24 mouse cellular contexts compared by ENCODE assay signal in the genomic region with DNA sequence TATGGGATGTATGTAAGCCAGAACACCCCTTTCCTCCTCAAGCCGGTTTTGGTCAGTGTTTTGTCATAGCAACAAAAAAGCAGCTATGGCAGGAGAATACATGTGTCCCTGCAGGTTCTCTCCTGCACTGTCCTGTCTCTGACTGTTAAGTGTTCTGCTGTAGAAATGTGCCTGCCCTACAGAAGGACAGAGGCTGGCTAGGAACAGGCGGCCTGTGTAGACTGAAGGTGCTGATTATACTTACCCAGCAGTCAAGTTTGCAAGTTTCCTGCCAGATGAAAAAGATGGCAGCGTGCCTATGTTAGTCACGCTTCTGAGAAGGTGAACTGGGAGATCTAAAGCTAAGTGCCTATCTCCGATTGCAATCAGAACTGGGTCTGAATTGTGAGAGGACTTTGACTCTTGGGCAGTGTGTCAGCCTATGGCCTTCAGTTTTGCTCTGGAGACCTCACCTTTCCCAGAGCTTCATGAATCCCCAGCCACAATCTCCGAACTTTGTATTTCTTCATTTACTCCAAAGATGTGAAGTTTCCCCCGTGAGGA. TPM values are rescaled to one million over a fixed set of nuclear protein-coding genes. Genes with fewer than 3 reads are reported as not detected.
A peak's percentile ranks its signal among the peaks of the same experiment; 100 is the strongest.
DNase-seq lines count a peak whose midpoint lies in the region; ATAC-seq and TF ChIP-seq lines count a peak whose summit lies in the region.
"Had no signal": no experiment of that assay in that cellular context is flagged by ENCODE, and none has a peak within 500 bp of the region (broad histone marks: within the 10 kb centered on the region; RNA-seq: fewer than 3 reads in every experiment).

No protein-coding gene starts in this region.

- no peak overlapping the region for H3K4me2 ChIP-seq in liver, embryonic 16.5 days (ENCODE audit: low read depth, low read length)
- H3K4me2 ChIP-seq: heart, embryonic 15.5 days; liver, embryonic 15.5 days; neural tube, embryonic 13.5 days had no signal

- peak; percentile 39; the same call in 1 of the 2 replicates for ATAC-seq in liver, embryonic 16.5 days (ENCODE audit: low read depth)
- ATAC-seq: CD4-positive, CD25-positive, alpha-beta regulatory T cell, adult 4 months had no signal

- H3K27ac ChIP-seq in kidney, adult 2 months (ENCODE audit: insufficient read depth, low read depth, low read length): no peak overlapping the region
- no peak overlapping the region for H3K27ac ChIP-seq in liver, embryonic 16.5 days (ENCODE audit: low read length)
- H3K27ac ChIP-seq: heart, embryonic 15.5 days; hindbrain, embryonic 10.5 days; kidney, postnatal 0 days; liver, embryonic 15.5 days; midbrain, embryonic 10.5 days; neural tube, embryonic 13.5 days had no signal

- intact Hi-C loops in left cerebral cortex, postnatal 4 days (cut with DNase I): no loop called here

- no peaks in the 10 kb centered on the region for H3K9me3 ChIP-seq in liver, embryonic 16.5 days (replicated peaks; ENCODE audit: control insufficient read depth, low read length)
- H3K9me3 ChIP-seq: G1E; heart, embryonic 15.5 days; hindbrain, embryonic 10.5 days; liver, embryonic 15.5 days; midbrain, embryonic 10.5 days; neural tube, embryonic 13.5 days had no signal

- peak; percentile 36 for DNase-seq in adrenal gland, adult 2 months
- DNase-seq in adrenal gland, adult 18-20 months (ENCODE audit: low spot score in 2 of 2): no peak
- DNase-seq in kidney, adult 2 months: peak; percentile 32
- no peak for DNase-seq in kidney, adult 18-20 months
- DNase-seq in NIH3T3 (ENCODE audit: low read depth): peak; percentile 11
- no peak for DNase-seq in left cerebral cortex, postnatal 4 days
- no peak for DNase-seq in layer of hippocampus, adult 11-12 months (ENCODE audit: low spot score)
- DNase-seq: cerebellum, adult 11 months; cerebellum, postnatal 14 days; embryo, embryonic 11 days; gastrocnemius, postnatal 10 days; heart, adult 18-20 months; right cerebral cortex, postnatal 25 days; thymus, postnatal 25 days had no signal

- TF ChIP-seq POLR2A in kidney, adult 2 months (IDR thresholded peaks at IDR 0.05; ENCODE audit: low read depth, low read length): no peak

- no peaks in the 10 kb centered on the region for H3K27me3 ChIP-seq in kidney, adult 2 months (replicated peaks; ENCODE audit: control insufficient read depth, insufficient read depth, low read length)
- no peaks in the 10 kb centered on the region for H3K27me3 ChIP-seq in liver, embryonic 16.5 days (ENCODE audit: control insufficient read depth, insufficient read depth, low read depth, low read length)
- H3K27me3 ChIP-seq: heart, embryonic 15.5 days; liver, embryonic 15.5 days; neural tube, embryonic 13.5 days had no signal

- no peak overlapping the region for H3K9ac ChIP-seq in liver, embryonic 16.5 days (ENCODE audit: low read depth, low read length)
- H3K9ac ChIP-seq: heart, embryonic 15.5 days; liver, embryonic 15.5 days; neural tube, embryonic 13.5 days had no signal

- no peak for TF ChIP-seq CTCF in kidney, adult 2 months (conservative IDR thresholded peaks at IDR 0.05; ENCODE audit: insufficient read depth, insufficient read length, low read depth, low read length)

- WGBS in kidney, adult 2 months: 65% methylated on average over 7 of the region's 7 CpGs
- WGBS in liver, embryonic 16.5 days (ENCODE audit: insufficient replicate concordance): 50% methylated on average over 7 of the region's 7 CpGs

- H3K4me3 ChIP-seq in kidney, adult 2 months (ENCODE audit: insufficient read depth, low read depth, low read length): no peak overlapping the region
- no peak overlapping the region for H3K4me3 ChIP-seq in liver, embryonic 16.5 days (ENCODE audit: low read depth, low read length)
- H3K4me3 ChIP-seq: heart, embryonic 15.5 days; hindbrain, embryonic 10.5 days; liver, embryonic 15.5 days; midbrain, embryonic 10.5 days; neural tube, embryonic 13.5 days had no signal

- no peaks in the 10 kb centered on the region for H3K4me1 ChIP-seq in kidney, adult 2 months (ENCODE audit: control insufficient read depth, insufficient read depth, low read length)
- H3K4me1 ChIP-seq in liver, embryonic 16.5 days (ENCODE audit: control insufficient read depth, low read depth, low read length): no peaks in the 10 kb centered on the region
- H3K4me1 ChIP-seq: heart, embryonic 15.5 days; neural tube, embryonic 13.5 days had no signal

- H3K36me3 ChIP-seq in kidney, adult 2 months (ENCODE audit: control insufficient read depth, insufficient read depth, low read length): no peaks in the 10 kb centered on the region
- H3K36me3 ChIP-seq in liver, embryonic 16.5 days (ENCODE audit: control insufficient read depth, insufficient read depth): no peaks in the 10 kb centered on the region
- H3K36me3 ChIP-seq: G1E; heart, embryonic 15.5 days; hindbrain, embryonic 10.5 days; liver, embryonic 15.5 days; midbrain, embryonic 10.5 days; neural tube, embryonic 13.5 days had no signal

RNA-seq across cellular contexts. Expression of a gene that starts 31.2 kb away (rescaled TPM):
- total RNA-seq in adrenal gland, adult 2 months (2021): 10 to 100 TPM; 18.7 to 19.1 TPM
- 60.0 and 72.6 TPM in 2 replicates for polyA plus RNA-seq in adrenal gland, adult 2 months (2012; rRNA removed)
- total RNA-seq in adrenal gland, adult 18-20 months (2021): 10 to 100 TPM; 15.0 to 53.2 TPM
- 29.5 and 44.2 TPM in 2 replicates for polyA plus RNA-seq in kidney, adult 2 months (2012; rRNA removed)
- 2.7 and 3.1 TPM in 2 replicates for polyA plus RNA-seq in liver, embryonic 16.5 days (2015; fragmentation: Nextera tagmentation; extraction: Ambion mirVana)
- 10 to 100 TPM; 15.8 to 17.0 TPM for total RNA-seq in left cerebral cortex, postnatal 4 days (2021)
- polyA plus RNA-seq: testis, adult 2 months had no signal

Comparison
In these comparisons a context has a peak if more than half of its experiments do, and no peak if none do; other contexts are left out.
1. DNase-seq: peak in adrenal gland, adult 2 months (single experiment), kidney, adult 2 months (single experiment) and NIH3T3 (single experiment); none in adrenal gland, adult 18-20 months (0 of 2), kidney, adult 18-20 months (single experiment), left cerebral cortex, postnatal 4 days (single experiment) and layer of hippocampus, adult 11-12 months (single experiment).